Mouse (Mus musculus) small intestine, adult 2 months (tissue): ENCODE measurements around the gene Rxfp2.

Experiments used
- CTCF ChIP-seq: fragments of 200-500 bp; IDR thresholded peaks from 2 replicates; pipeline ENCODE4 v1.5.1; 2012; ENCODE audit warnings: low read depth, mild to moderate bottlenecking, control low read depth, inconsistent platforms, low read length, moderate library complexity, mixed read lengths; ENCODE audit not compliant: insufficient replicate concordance, insufficient read length; ENCODE audit errors: extremely low read depth
- POLR2A ChIP-seq: fragments of 200-500 bp; IDR thresholded peaks from 2 replicates; pipeline ENCODE4 v1.6.1; 2012; ENCODE audit warnings: low read depth, mild to moderate bottlenecking, control low read depth, inconsistent platforms, low read length, moderate library complexity

GRCm38 (mm10) chr5:150097620-150098019 is 79.1 kb downstream of the Rxfp2 start:
- TF ChIP-seq POLR2A = no peak
- TF ChIP-seq CTCF = peak; percentile 85; the same call in 1 of the 2 replicates
